Mouse (Mus musculus) liver, adult 2 months (tissue): ENCODE measurements around the gene Lrch1. TPM values are rescaled to one million over a fixed set of nuclear protein-coding genes. Genes with fewer than 3 reads are reported as not detected.
A peak's percentile ranks its signal among the peaks of the same experiment; 100 is the strongest.

Experiments
- DNase-seq: peaks from one replicate; pipeline ENCODE4 v3.0.0-alpha.2; 2011; ENCODE audit warnings: low read depth, low spot score; ENCODE audit errors: extremely low read depth
- H3K27ac ChIP-seq: fragments of 200-500 bp; replicated peaks from 2 replicates; pipeline ENCODE4 v1.5.1; 2012; ENCODE audit warnings: low read depth, mild to moderate bottlenecking, control low read depth, inconsistent platforms, low read length; ENCODE audit not compliant: insufficient read depth
- H3K27me3 ChIP-seq: fragments of 200-500 bp; 2 replicates; pipeline ENCODE4 v1.6.1; 2012; ENCODE audit warnings: mild to moderate bottlenecking, moderate library complexity, low read length, inconsistent platforms; ENCODE audit not compliant: control insufficient read depth, insufficient read depth
- H3K36me3 ChIP-seq: fragments of 200-500 bp; 2 replicates; pipeline ENCODE4 v1.6.1; 2012; ENCODE audit warnings: low read length, inconsistent platforms; ENCODE audit not compliant: control insufficient read depth, insufficient read depth
- H3K4me1 ChIP-seq: fragments of 200-500 bp; 2 replicates; pipeline ENCODE4 v1.6.1; 2011; ENCODE audit warnings: low read length; ENCODE audit not compliant: control insufficient read depth, insufficient read depth
- H3K4me3 ChIP-seq: fragments of 200-500 bp; 2 replicates; pipeline ENCODE4 v1.5.1; 2011; ENCODE audit warnings: low read depth, mild to moderate bottlenecking, control low read depth, low read length, moderate library complexity; ENCODE audit not compliant: insufficient read depth
- H3K79me2 ChIP-seq: fragments of 200-500 bp; 2 replicates; pipeline ENCODE4 v1.6.1; 2012; ENCODE audit warnings: inconsistent platforms, mild to moderate bottlenecking, low read length, moderate library complexity; ENCODE audit not compliant: control insufficient read depth, insufficient read depth
- H3K9ac ChIP-seq: fragments of 200-500 bp; 2 replicates; pipeline ENCODE4 v1.6.1; 2012; ENCODE audit warnings: low read depth, mild to moderate bottlenecking, control low read depth, inconsistent platforms, low read length
- CTCF ChIP-seq: fragments of 200-500 bp; IDR thresholded peaks from 2 replicates; pipeline ENCODE4 v1.5.1; 2011; ENCODE audit warnings: low read depth, low read length, control low read depth
- POLR2A ChIP-seq: fragments of 200-500 bp; IDR thresholded peaks from 2 replicates; pipeline ENCODE4 v1.6.1; 2011; ENCODE audit warnings: low read length, control low read depth; ENCODE audit not compliant: insufficient read depth; ENCODE audit errors: extremely low read depth
- WGBS: fragments of 180-500 bp; shearing (Covaris S2); methylation state at CpG from one replicate; pipeline ENCODE4 v1.1.7; 2018; 5-methylcytosine and 5-hydroxymethylcytosine counted together
- polyA plus RNA-seq: library from polyadenylated mRNA; depleted of rRNA; stranded (reverse); fragments of >200 nt; gene quantifications from 2 replicates; pipeline ENCODE4 v1.2.3, GENCODE M21; 2012
- total RNA-seq: library from RNA; depleted of rRNA; stranded (reverse); fragments of >200 nt; gene quantifications from 2 replicates; pipeline ENCODE4 v1.2.3, GENCODE M21; 2014

Gene Lrch1
- total and polyA plus RNA-seq, 2 experiments = 2.7 to 6.5 TPM

DNA sequence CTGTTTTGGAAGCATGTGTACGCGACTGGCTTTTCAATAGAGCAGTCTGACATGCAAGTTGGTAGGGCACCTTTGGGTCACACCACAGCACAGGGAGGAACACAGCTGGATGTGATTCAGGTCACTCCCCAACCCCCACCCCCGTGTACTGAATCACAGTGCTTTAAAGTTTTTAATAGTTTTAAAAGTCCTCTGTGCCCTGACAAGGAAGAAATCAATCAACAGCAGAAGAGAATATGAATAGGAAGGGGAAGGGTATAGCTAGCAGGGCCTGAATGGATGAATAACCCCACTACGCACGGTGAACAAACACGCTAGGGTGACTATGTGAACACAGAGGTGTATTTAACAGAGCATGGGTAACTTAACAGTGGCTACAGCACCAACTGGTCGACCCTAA lies 6.1 kb downstream of the Lrch1 start:
- Histone ChIP-seq H3K27me3 (no peaks in the 10 kb centered on the region), H3K79me2 (peaks cover 46% of the 10 kb centered on the region), H3K27ac (no peak overlapping the region), H3K4me3 (no peak overlapping the region), H3K36me3 (no peaks in the 10 kb centered on the region), H3K4me1 (peaks cover 19% of the 10 kb centered on the region; the same call in 1 of the 2 replicates), H3K9ac (no peak overlapping the region)
- TF ChIP-seq CTCF (no peak), POLR2A (no peak)
- WGBS = 84% methylated on average over 7 of the region's 7 CpGs
- DNase-seq = no peak

DNA sequence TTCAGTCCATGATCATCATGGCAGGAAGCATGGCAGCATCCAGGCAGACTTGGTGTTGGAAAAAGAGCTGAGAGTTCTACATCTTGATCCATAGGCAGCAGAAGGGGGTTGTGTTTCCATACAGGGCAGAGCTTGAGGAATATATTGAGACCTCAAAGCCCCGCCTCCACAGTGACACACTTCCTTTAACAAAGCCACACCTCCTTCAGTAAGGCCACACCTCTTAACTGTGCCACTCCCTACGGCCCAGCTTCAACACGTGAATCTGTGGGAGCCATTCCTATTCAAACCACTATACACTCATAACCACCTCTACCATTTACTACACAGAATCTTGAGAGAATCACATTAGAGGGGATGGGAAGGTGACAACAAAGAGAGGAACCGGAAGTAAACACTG lies 6.9 kb downstream of the Lrch1 start:
- Histone ChIP-seq H3K9ac (no peak overlapping the region), H3K36me3 (no peaks in the 10 kb centered on the region), H3K4me1 (peaks cover 16% of the 10 kb centered on the region; the same call in 1 of the 2 replicates), H3K27me3 (no peaks in the 10 kb centered on the region), H3K4me3 (no peak overlapping the region), H3K79me2 (peaks cover 54% of the 10 kb centered on the region), H3K27ac (no peak overlapping the region)
- TF ChIP-seq POLR2A = no peak
- TF ChIP-seq CTCF = no peak
- no peak for DNase-seq
- WGBS = 91% methylated on average over 4 of the region's 4 CpGs

- TF ChIP-seq CTCF (no peak), POLR2A (no peak)
- WGBS = 75% methylated on average over 9 of the region's 9 CpGs
- Histone ChIP-seq H3K4me3 (no peak overlapping the region), H3K9ac (no peak overlapping the region), H3K79me2 (peaks cover 58% of the 10 kb centered on the region), H3K27ac (no peak overlapping the region), H3K36me3 (no peaks in the 10 kb centered on the region), H3K27me3 (no peaks in the 10 kb centered on the region), H3K4me1 (peaks cover 9% of the 10 kb centered on the region; the same call in 1 of the 2 replicates)
- DNase-seq = peak; percentile 30
Observed at GRCm38 (mm10) chr14:74939355-74939754, 8.3 kb downstream of the Lrch1 start.

DNA sequence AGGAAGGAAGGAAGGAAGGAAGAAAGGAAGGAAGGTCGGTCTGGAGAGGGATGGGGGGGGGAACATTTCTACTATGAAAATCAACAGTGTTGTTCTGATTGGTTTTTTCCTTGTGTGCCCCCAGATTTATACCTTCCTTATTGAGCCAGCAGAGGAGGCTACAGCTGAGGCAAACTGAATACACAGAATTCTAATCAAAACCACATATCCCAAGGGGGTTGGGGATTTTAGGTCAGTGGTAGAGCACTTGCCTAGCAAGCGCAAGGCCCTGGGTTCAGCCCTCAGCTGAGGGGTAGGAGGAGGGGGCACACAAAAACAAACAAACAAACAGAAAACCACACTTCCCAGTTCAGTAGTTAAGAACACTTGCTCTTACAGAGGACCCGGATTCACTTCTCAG lies 8.8 kb downstream of the Lrch1 start:
- H3K36me3 ChIP-seq = no peaks in the 10 kb centered on the region
- peaks cover 5% of the 10 kb centered on the region; the same call in 1 of the 2 replicates for H3K4me1 ChIP-seq
- no peak overlapping the region for H3K27ac ChIP-seq
- peaks cover 58% of the 10 kb centered on the region for H3K79me2 ChIP-seq
- TF ChIP-seq CTCF = no peak
- TF ChIP-seq POLR2A = no peak
- no peaks in the 10 kb centered on the region for H3K27me3 ChIP-seq
- H3K4me3 ChIP-seq = no peak overlapping the region
- WGBS = 87% methylated on average over 3 of the region's 3 CpGs
- no peak for DNase-seq
- H3K9ac ChIP-seq = no peak overlapping the region

DNA sequence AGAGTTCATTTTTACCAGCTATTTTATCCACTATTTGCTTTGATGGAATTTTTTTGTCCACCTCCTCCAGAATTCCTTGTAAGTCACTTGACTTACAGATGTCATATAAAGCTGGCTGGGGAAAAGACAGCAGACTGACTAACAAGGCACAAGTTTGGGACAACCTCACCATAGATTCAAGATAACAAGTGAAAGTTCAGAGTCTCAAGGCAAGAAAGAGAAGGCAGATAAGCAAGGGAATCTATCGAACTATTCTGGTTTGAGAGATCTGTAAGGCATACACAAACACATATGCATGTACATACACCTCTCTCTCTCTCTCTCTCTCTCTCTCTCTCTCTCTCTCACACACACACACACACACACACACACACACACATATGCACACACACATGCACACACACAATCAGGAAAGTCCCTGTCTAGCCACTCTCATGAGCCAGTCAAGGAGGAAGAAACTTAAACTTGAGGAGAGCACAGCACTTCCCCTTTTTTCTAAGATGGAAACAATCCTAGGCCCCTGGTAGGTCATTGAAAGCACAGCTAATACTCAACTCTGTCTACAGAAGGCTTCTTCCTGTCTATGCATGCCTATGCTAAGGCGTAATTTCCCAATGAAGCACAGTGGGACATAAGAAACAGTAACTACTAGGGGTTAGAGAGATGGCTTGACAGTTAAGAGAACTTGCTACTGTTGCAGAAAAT lies 11.0 kb downstream of the Lrch1 start:
- WGBS = 80% methylated on average over 2 of the region's 2 CpGs
- no peaks in the 10 kb centered on the region for H3K27me3 ChIP-seq
- TF ChIP-seq CTCF (no peak), POLR2A (no peak)
- peaks cover 2% of the 10 kb centered on the region; the same call in 1 of the 2 replicates for H3K4me1 ChIP-seq
- H3K79me2 ChIP-seq = peaks cover 53% of the 10 kb centered on the region
- H3K9ac ChIP-seq = no peak overlapping the region
- H3K27ac ChIP-seq = no peak overlapping the region
- H3K4me3 ChIP-seq = no peak overlapping the region
- peak; percentile 30 for DNase-seq
- H3K36me3 ChIP-seq = no peaks in the 10 kb centered on the region

DNA sequence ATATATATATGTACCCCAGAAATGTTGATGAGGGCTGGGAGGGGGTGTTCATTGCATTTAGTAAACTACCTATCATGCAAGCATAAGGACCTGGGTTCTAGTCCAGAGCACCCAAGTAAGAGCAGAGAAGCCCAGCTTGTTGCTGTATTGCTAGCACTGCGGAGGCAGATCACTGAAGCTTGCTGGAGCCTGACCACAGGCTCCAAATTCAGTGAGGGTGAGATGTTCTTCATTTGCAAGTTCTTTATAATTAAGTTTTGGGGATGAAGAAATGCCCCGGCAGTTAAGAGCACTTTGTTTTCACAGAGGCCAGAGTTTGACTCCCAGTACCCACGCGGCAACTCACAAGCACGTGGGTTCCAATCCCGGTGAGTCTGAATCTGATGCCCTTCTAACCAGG lies 12.6 kb downstream of the Lrch1 start:
- WGBS = 98% methylated on average over 6 of the region's 6 CpGs
- TF ChIP-seq POLR2A (no peak), CTCF (no peak)
- H3K9ac ChIP-seq = no peak overlapping the region

More for the DNA sequence above, 12.6 kb downstream of the Lrch1 start:
- peaks cover 44% of the 10 kb centered on the region for H3K79me2 ChIP-seq
- no peaks in the 10 kb centered on the region for H3K36me3 ChIP-seq
- peaks cover 2% of the 10 kb centered on the region; the same call in 1 of the 2 replicates for H3K4me1 ChIP-seq
- no peak overlapping the region for H3K27ac ChIP-seq
- H3K4me3 ChIP-seq = no peak overlapping the region
- DNase-seq = no peak
- no peaks in the 10 kb centered on the region for H3K27me3 ChIP-seq
